Mouse (Mus musculus) heart, postnatal 0 days (tissue): Measurements from ENCODE around the gene Spock3. TPM values are rescaled to one million over a fixed set of nuclear protein-coding genes. Genes with fewer than 3 reads are reported as not detected.

Experiments used
- ATAC-seq: fragments of 200-750 bp; cut with Nextera tagmentation; 2 replicates; pipeline ENCODE4 v1.8.0; 2017; ENCODE audit warnings: low read depth, moderate number of reproducible peaks, moderate library complexity; ENCODE audit not compliant: insufficient read depth
- DNase-seq: peaks from one replicate; pipeline ENCODE4 v3.0.0-alpha.2; 2016; ENCODE audit warnings: low spot score
- H3K27ac ChIP-seq: fragments of 300-500 bp; sonication (generic); 2 replicates; pipeline ENCODE4 v1.5.1; 2014; ENCODE audit warnings: low read depth, mild to moderate bottlenecking
- H3K27me3 ChIP-seq: fragments of 300-500 bp; sonication (generic); 2 replicates; pipeline ENCODE4 v1.6.1; 2014; ENCODE audit warnings: low read length, mixed read lengths; ENCODE audit not compliant: control insufficient read depth, insufficient read depth
- H3K36me3 ChIP-seq: fragments of 300-500 bp; sonication (generic); replicated peaks from 2 replicates; pipeline ENCODE4 v1.6.1; 2014; ENCODE audit warnings: low read length, mixed read lengths; ENCODE audit not compliant: control insufficient read depth, insufficient read depth
- H3K4me1 ChIP-seq: fragments of 300-500 bp; sonication (generic); 2 replicates; pipeline ENCODE4 v1.6.1; 2014; ENCODE audit warnings: antibody characterized with exemption; ENCODE audit not compliant: control insufficient read depth, insufficient read depth
- H3K4me2 ChIP-seq: fragments of 300-500 bp; sonication (generic); 2 replicates; pipeline ENCODE4 v1.6.1; 2014; ENCODE audit warnings: low read depth, mild to moderate bottlenecking, low read length, moderate library complexity
- H3K4me3 ChIP-seq: fragments of 300-500 bp; sonication (generic); 2 replicates; pipeline ENCODE4 v1.5.1; 2014; ENCODE audit warnings: low read depth, low read length
- H3K9ac ChIP-seq: fragments of 300-500 bp; sonication (generic); replicated peaks from 2 replicates; pipeline ENCODE4 v1.6.1; 2014; ENCODE audit warnings: low read depth, low read length, mixed read lengths
- H3K9me3 ChIP-seq: fragments of 300-500 bp; sonication (generic); replicated peaks from 2 replicates; pipeline ENCODE4 v1.6.1; 2016; ENCODE audit warnings: low read length; ENCODE audit not compliant: control insufficient read depth
- CTCF ChIP-seq: IDR thresholded peaks from 2 replicates; pipeline ENCODE4 v1.5.1; 2016; ENCODE audit warnings: antibody characterized with exemption, control low read depth, low read depth
- EP300 ChIP-seq: IDR thresholded peaks from 2 replicates; pipeline ENCODE4 v1.6.1; 2016; ENCODE audit warnings: antibody characterized with exemption, low read depth
- WGBS: fragments of 180-500 bp; shearing (Covaris S2); extraction: QIAGEN DNeasy Blood & Tissue Kit; methylation state at CpG from one replicate; pipeline ENCODE4 v1.1.7; 2014; 5-methylcytosine and 5-hydroxymethylcytosine counted together
- polyA plus RNA-seq: library from polyadenylated mRNA; unstranded; fragments of >200 nt; fragmentation: Nextera tagmentation; extraction: Ambion mirVana; gene quantifications from 2 replicates; pipeline ENCODE4 v1.2.1, GENCODE M21; 2015
- total RNA-seq: library from RNA; depleted of rRNA; stranded (reverse); fragments of >200 nt; gene quantifications from 2 replicates; pipeline ENCODE4 v1.2.3, GENCODE M21; 2014; ENCODE audit warnings: low replicate concordance

Gene Spock3
- total and polyA plus RNA-seq, 2 experiments from 2014 or later: 0.04 to 0.45 TPM

DNA sequence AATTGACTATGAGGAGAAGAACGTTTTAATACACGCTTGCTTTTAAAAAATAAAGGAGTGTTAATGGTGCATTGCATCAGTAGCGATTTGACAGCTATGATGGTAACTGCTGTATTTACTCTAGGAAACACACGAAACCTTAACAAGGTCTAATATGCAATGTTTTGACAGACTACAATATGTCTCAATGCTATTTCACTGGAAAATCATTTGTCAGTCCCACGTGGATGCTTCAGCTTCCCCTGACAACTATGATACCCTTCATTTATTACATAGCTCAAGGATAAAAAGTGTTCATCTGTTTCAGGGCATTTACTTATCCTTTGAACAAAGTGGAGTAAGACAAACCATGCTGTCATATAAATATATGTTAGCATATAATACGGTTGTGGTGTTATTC is 417.8 kb downstream of the Spock3 start:
- WGBS: 73% methylated on average over 6 of the region's 6 CpGs
- H3K9me3 ChIP-seq: no peaks in the 10 kb centered on the region
- no peak overlapping the region for H3K9ac ChIP-seq
- H3K4me2 ChIP-seq: no peak overlapping the region
- no peaks in the 10 kb centered on the region for H3K4me1 ChIP-seq
- H3K36me3 ChIP-seq: no peaks in the 10 kb centered on the region
- H3K27me3 ChIP-seq: no peaks in the 10 kb centered on the region
- no peak overlapping the region for H3K27ac ChIP-seq
- no peak for TF ChIP-seq CTCF
- no peak for TF ChIP-seq EP300
- H3K4me3 ChIP-seq: no peak overlapping the region
- ATAC-seq: no peak
- no peak for DNase-seq

GRCm38 (mm10) chr8:63397659-63398058 is 446.9 kb downstream of the Spock3 start:
- Histone ChIP-seq H3K27me3 (no peaks in the 10 kb centered on the region), H3K27ac (no peak overlapping the region), H3K4me3 (no peak overlapping the region), H3K9ac (no peak overlapping the region), H3K4me2 (no peak overlapping the region), H3K9me3 (no peaks in the 10 kb centered on the region), H3K36me3 (no peaks in the 10 kb centered on the region), H3K4me1 (no peaks in the 10 kb centered on the region)
- ATAC-seq (no peak), DNase-seq (no peak)
- TF ChIP-seq CTCF: no peak
- no peak for TF ChIP-seq EP300
